ENCODE assay signal across 7 mouse cellular contexts in genomic region chr2:122467351-122468013, GRCm38 (mm10). TPM values are rescaled to one million over a fixed set of nuclear protein-coding genes. Genes with fewer than 3 reads are reported as not detected.
DNase-seq lines count a peak whose midpoint lies in the region; ATAC-seq and TF ChIP-seq lines count a peak whose summit lies in the region.

No protein-coding gene starts in this region.

- ATAC-seq in embryonic facial prominence, embryonic 15.5 days (ENCODE audit: insufficient number of reproducible peaks, low FRiP score, low TSS enrichment, low read depth) = peak; percentile 99
- peak; percentile 100 for ATAC-seq in limb, embryonic 12.5 days (ENCODE audit: insufficient number of reproducible peaks, insufficient read depth, low FRiP score, low TSS enrichment, low read depth)
- peak; percentile 100 for ATAC-seq in midbrain, embryonic 14.5 days (ENCODE audit: low FRiP score, low TSS enrichment)

- no peaks in the 10 kb centered on the region for H3K36me3 ChIP-seq in embryonic facial prominence, embryonic 15.5 days
- H3K36me3 ChIP-seq in limb, embryonic 12.5 days = no peaks in the 10 kb centered on the region
- no peaks in the 10 kb centered on the region for H3K36me3 ChIP-seq in midbrain, embryonic 14.5 days (ENCODE audit: control insufficient read depth, insufficient read depth, low read length)

- no peaks in the 10 kb centered on the region for H3K9me3 ChIP-seq in embryonic facial prominence, embryonic 15.5 days (replicated peaks)
- H3K9me3 ChIP-seq in limb, embryonic 12.5 days = no peaks in the 10 kb centered on the region
- no peaks in the 10 kb centered on the region for H3K9me3 ChIP-seq in midbrain, embryonic 14.5 days (ENCODE audit: control insufficient read depth, low read length)

- H3K4me3 ChIP-seq in bone marrow macrophage, adult 2 months (ENCODE audit: insufficient read depth, low read length) = peak overlapping the region; percentile 58
- peak overlapping the region; percentile 54 for H3K4me3 ChIP-seq in embryonic facial prominence, embryonic 15.5 days (replicated peaks)
- peak overlapping the region; percentile 50 for H3K4me3 ChIP-seq in limb, embryonic 12.5 days (replicated peaks)
- H3K4me3 ChIP-seq in midbrain, embryonic 14.5 days (replicated peaks; ENCODE audit: low read depth, low read length) = peak overlapping the region; percentile 49

- peak; percentile 91 for DNase-seq in heart, adult 8-10 months (ENCODE audit: low spot score)
- DNase-seq in kidney, adult 8-10 months = peak; percentile 95
- peak; percentile 94 for DNase-seq in midbrain, embryonic 14.5 days
- DNase-seq in spleen, adult 12 weeks (ENCODE audit: low spot score) = peak; percentile 81

- peak; percentile 37; the same call in 1 of the 2 replicates for TF ChIP-seq CTCF in bone marrow macrophage, adult 2 months (IDR thresholded peaks at IDR 0.05; ENCODE audit: low read depth, low read length)

- peaks cover 15% of the 10 kb centered on the region for H3K4me1 ChIP-seq in bone marrow macrophage, adult 2 months (ENCODE audit: control insufficient read depth, insufficient read depth, low read length)
- H3K4me1 ChIP-seq in embryonic facial prominence, embryonic 15.5 days = peaks cover 7% of the 10 kb centered on the region
- H3K4me1 ChIP-seq in limb, embryonic 12.5 days (replicated peaks) = peaks cover 8% of the 10 kb centered on the region
- 0 out of 2 replicates have a peak, but pooled peaks cover 7% of the 10 kb centered on the region for H3K4me1 ChIP-seq in midbrain, embryonic 14.5 days (ENCODE audit: control insufficient read depth, insufficient read depth, low read length)

- H3K9ac ChIP-seq in embryonic facial prominence, embryonic 15.5 days = peak overlapping the region; percentile 19; the same call in 1 of the 2 replicates
- H3K9ac ChIP-seq in limb, embryonic 12.5 days (replicated peaks) = peak overlapping the region; percentile 54
- H3K9ac ChIP-seq in midbrain, embryonic 14.5 days (replicated peaks; ENCODE audit: low read length) = peak overlapping the region; percentile 52

- TF ChIP-seq POLR2A in bone marrow macrophage, adult 2 months (IDR thresholded peaks at IDR 0.05; ENCODE audit: borderline replicate concordance, low read depth, low read length) = peak; percentile 45; the same call in 1 of the 2 replicates

- H3K27me3 ChIP-seq in embryonic facial prominence, embryonic 15.5 days = no peaks in the 10 kb centered on the region
- H3K27me3 ChIP-seq in limb, embryonic 12.5 days = 0 out of 2 replicates have a peak, but pooled peaks cover 5% of the 10 kb centered on the region
- H3K27me3 ChIP-seq in midbrain, embryonic 14.5 days (ENCODE audit: control insufficient read depth, insufficient read depth, low read length) = no peaks in the 10 kb centered on the region

- WGBS in embryonic facial prominence, embryonic 15.5 days = under 1% methylated on average over 46 of the region's 46 CpGs
- WGBS in limb, embryonic 12.5 days = 1% methylated on average over 43 of the region's 46 CpGs
- WGBS in midbrain, embryonic 14.5 days = under 1% methylated on average over 46 of the region's 46 CpGs

- peak overlapping the region; percentile 10; the same call in 1 of the 2 replicates for H3K27ac ChIP-seq in bone marrow macrophage, adult 2 months (ENCODE audit: insufficient read depth, low read depth, low read length)
- H3K27ac ChIP-seq in embryonic facial prominence, embryonic 15.5 days (replicated peaks) = no peak overlapping the region
- no peak overlapping the region for H3K27ac ChIP-seq in limb, embryonic 12.5 days
- no peak overlapping the region for H3K27ac ChIP-seq in midbrain, embryonic 14.5 days (replicated peaks; ENCODE audit: low read depth, low read length)

- H3K4me2 ChIP-seq in embryonic facial prominence, embryonic 15.5 days (replicated peaks) = peak overlapping the region; percentile 94
- H3K4me2 ChIP-seq in limb, embryonic 12.5 days = peak overlapping the region; percentile 85
- H3K4me2 ChIP-seq in midbrain, embryonic 14.5 days (ENCODE audit: low read length) = peak overlapping the region; percentile 85

RNA-seq across cellular contexts. Expression of gene Gm14085, which starts 17.3 kb away (rescaled TPM):
- polyA plus RNA-seq in bone marrow macrophage, adult 2 months (2012; ENCODE audit: insufficient read depth, insufficient read length, missing spikeins) = 1.2 TPM in 1 of 2 replicates, not detected in the other
- not detected in 2 replicates for polyA plus RNA-seq in embryonic facial prominence, embryonic 15.5 days (2015; fragmentation: Nextera tagmentation; extraction: Ambion mirVana)
- total RNA-seq in heart, adult 8-10 months (2022) = under 1 TPM; 0.34 to 0.72 (median 0.61) TPM
- polyA plus RNA-seq in limb, embryonic 12.5 days (2016; fragmentation: Nextera tagmentation; extraction: Ambion mirVana) = not detected in 2 replicates
- polyA plus RNA-seq in midbrain, embryonic 14.5 days (2014; fragmentation: Nextera tagmentation; extraction: Ambion mirVana) = not detected in 2 replicates

RNA-seq across cellular contexts. Expression of gene Slc28a2, which starts 41.2 kb away (rescaled TPM):
- 22.4 and 29.6 TPM in 2 replicates for polyA plus RNA-seq in bone marrow macrophage, adult 2 months (2012; ENCODE audit: insufficient read depth, insufficient read length, missing spikeins)
- 0.31 and 1.5 TPM in 2 replicates for polyA plus RNA-seq in embryonic facial prominence, embryonic 15.5 days (2015; fragmentation: Nextera tagmentation; extraction: Ambion mirVana)
- total RNA-seq in heart, adult 8-10 months (2022) = 10 to 100 TPM; 16.0 to 22.8 (median 19.8) TPM
- polyA plus RNA-seq in limb, embryonic 12.5 days (2016; fragmentation: Nextera tagmentation; extraction: Ambion mirVana) = not detected in 2 replicates
- not detected in 2 replicates for polyA plus RNA-seq in midbrain, embryonic 14.5 days (2014; fragmentation: Nextera tagmentation; extraction: Ambion mirVana)
